Mouse (Mus musculus) ES-Bruce4 (cell line): ENCODE results near the gene Slc34a3.

Experiments
- CTCF ChIP-seq: IDR thresholded peaks from one replicate; pipeline ENCODE4 v1.8.1; 2011; ENCODE audit warnings: low read depth, low read length
- EP300 ChIP-seq: IDR thresholded peaks from 2 replicates; pipeline ENCODE4 v1.6.1; 2011; ENCODE audit warnings: low read depth, low read length; ENCODE audit not compliant: insufficient read depth

DNA sequence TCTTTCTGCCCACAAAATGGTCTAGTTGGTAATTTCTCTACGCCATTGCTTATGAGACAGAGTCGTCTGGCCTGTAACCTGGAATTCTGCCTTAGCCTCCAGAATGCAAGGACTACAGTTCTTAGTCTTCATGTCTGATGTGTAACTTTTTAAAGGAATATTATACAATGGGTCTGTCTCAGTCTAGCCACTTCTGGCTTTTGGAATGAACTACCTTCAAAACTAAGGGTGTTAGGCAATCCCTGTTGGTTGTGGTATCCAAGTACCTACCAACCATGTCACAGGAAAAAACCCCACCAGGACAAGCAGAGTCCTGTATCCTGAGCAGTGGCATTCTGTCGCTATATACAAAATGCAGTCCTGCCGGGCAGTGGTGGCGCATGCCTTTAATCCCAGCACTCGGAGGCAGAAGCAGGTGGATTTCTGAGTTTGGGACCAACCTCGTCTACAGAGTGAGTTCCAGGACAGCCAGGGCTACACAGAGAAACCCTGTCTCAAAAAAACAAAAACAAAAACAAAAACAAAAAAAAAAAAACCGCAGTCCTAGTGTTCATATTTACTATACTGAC is 8.3 kb downstream of the Slc34a3 start:
- TF ChIP-seq CTCF, result no peak
- TF ChIP-seq EP300, result no peak
